Mouse (Mus musculus) activated CD4-positive, CD25-positive, alpha-beta regulatory T cell, adult 4 months (primary cell): ENCODE results near the gene Herc1. TPM values are rescaled to one million over a fixed set of nuclear protein-coding genes. Genes with fewer than 3 reads are reported as not detected.
"Not testable (repeated sequence)": the region's sequence is repeated elsewhere in the genome, so short reads cannot be mapped to it uniquely, and the experiment has no call there.

Experiments
- ATAC-seq: one replicate; pipeline ENCODE4 v1.8.0; 2017
- polyA plus RNA-seq, 2 experiments: library from polyadenylated mRNA; unstranded; fragments of 100-300 nt; shearing (Covaris generic); gene quantifications; one replicate each; pipeline ENCODE4 v1.2.1; 2017

The Herc1 gene
- polyA plus RNA-seq, 2 experiments from 2014 or later: 31.4 to 31.8 TPM

DNA sequence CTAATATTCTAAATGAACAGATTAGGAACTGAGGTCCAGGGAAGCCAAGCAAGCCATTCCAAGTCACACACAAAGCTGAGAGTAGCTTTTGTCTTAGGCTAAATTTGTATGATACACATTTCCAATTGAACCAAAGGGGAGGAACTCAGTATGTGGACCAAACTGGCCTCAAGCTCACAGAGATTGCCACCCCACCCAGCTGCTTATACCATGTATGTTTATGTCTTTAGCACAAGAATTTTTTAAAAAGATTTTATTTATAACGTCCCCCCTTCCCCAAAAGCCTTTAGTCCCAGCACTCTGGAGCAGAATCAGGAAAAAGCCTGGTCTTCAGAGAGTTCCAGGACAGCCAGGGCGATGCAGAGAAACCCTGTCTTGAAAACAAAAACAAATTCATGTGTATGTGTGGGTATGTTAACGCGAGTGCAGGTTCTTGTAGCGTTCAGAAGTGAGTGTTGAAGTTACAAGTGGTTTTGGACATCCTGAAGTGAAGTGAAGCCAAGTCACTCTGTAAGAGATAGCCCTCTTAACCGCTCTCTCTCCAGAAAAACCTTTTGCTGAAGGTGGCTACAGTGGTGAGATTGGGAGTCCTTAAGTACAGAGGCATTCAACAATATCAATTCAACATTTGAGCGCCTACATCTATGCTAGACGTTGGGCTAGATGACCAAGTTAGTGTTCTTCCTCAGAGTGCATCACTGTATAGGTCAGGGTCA, 948 bp upstream of the Herc1 start:
- no peak for ATAC-seq

- ATAC-seq: peak; percentile 6
Observed at GRCm38 (mm10) chr9:66350788-66351430, 659 bp downstream of the Herc1 start.

- no peak for ATAC-seq
Observed at GRCm38 (mm10) chr9:66352704-66353103, 2.5 kb downstream of the Herc1 start.

GRCm38 (mm10) chr9:66359135-66359534, 8.9 kb downstream of the Herc1 start:
- no peak for ATAC-seq

GRCm38 (mm10) chr9:66360143-66360690, 10.0 kb downstream of the Herc1 start:
- no peak for ATAC-seq

DNA sequence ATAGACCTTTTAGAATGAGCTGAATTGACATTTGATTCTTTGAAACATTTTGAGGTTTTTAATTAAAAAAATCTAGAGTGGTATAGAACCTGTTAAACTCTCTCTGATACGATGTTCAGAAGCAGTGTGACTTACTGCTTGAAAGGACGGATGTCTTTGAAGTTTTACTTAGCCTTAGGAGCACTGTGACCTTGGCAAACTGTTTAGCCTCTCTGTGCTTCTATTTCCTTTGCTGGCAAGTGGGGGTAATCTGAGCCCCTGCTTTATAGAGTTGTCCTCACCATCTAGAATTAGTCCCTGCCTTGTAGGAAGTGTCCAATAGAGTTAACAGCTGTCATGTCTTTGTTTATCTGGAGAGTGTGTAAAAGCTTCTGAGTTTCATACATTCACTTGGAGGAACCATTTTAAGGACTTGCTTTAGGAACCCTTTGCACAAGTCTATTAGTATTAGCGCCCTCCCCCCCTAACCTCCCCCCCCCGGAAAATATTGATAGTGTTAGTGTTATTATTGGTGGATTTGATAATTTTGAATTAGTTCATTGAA, 18.7 kb downstream of the Herc1 start:
- peak; percentile 23 for ATAC-seq

GRCm38 (mm10) chr9:66370334-66370733, 20.1 kb downstream of the Herc1 start:
- ATAC-seq: no peak

DNA sequence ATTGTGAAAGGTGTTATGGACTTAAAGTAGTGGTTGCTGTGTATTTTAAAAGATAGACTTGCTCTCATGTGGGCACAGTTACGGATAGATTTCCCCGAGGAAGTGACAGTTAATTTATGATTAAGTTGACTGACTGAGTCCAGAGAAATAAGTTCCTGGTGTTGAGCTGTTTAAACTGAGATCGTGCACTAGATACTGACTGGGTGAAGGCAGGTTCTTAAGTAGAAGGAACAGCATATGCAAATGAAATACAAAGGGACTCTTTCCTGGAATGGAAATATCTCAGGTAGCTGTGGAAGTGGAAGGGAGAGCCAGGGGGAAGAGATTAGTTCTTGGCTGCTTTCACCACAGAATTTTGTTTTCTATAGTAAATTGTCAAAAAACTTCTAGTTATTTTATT, 20.6 kb downstream of the Herc1 start:
- ATAC-seq: no peak

DNA sequence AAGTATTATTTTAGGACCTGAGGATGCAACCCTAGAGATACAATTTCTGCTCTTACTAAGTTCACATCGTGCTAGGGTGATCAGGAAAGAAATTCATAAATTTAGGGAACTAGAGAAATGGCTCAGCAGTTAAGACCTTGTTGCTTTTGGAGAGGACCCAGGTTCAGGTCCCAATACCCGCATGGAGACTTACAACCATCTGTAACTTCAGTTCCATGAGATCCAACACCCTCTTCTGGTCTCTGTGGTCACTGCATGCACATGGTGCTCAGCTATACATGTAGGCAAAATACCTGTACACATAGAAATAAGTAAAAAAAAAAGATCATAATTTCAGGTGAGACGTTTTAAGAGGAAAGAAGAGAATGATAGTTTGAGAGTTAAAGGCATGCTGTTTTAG, 23.2 kb downstream of the Herc1 start:
- no peak for ATAC-seq

DNA sequence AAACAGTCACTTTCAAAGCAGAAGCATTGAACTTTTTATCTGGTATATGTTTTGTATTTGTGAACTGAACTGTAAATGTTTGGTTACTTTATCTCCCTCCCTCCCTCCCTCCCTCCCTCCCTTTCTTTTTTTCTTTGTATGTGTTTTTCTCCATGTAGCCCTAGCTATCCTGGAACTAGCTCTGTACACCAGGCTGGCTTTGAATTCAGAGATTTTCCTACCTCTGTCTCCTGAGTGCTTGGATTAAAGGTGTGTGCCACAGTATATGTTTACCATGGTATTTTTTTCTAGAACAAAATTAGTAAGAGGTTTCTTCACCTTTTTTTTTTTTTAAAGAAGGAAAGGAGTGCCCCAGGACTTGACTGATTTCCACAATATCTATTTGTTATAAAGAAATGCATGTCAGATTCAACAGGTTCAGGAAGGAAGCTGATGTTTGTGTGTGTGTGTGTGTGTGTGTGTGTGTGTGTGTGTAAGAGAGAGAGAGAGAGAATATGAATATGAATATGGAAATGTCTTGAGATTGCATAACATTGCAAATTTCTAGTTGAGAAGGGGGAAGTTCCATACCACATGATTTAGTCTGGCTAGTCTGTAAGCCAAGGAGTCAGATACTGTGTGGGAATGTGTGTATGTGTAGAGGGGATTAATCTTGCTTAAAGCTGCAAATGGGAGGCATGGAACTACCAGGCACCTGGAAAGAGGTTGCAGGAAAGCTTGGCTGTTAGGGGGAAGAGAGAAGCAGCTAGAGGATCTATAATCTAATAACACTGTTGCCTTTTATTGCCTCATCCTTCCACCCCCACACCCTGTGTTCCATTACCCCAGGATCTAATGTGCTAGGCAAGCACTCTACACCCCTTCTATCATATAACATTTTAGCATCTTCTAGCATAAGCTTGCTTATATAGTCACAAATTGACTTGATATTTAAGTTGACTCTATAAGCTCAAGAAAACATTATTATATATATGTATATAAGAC, 24.5 kb downstream of the Herc1 start:
- ATAC-seq: no peak

DNA sequence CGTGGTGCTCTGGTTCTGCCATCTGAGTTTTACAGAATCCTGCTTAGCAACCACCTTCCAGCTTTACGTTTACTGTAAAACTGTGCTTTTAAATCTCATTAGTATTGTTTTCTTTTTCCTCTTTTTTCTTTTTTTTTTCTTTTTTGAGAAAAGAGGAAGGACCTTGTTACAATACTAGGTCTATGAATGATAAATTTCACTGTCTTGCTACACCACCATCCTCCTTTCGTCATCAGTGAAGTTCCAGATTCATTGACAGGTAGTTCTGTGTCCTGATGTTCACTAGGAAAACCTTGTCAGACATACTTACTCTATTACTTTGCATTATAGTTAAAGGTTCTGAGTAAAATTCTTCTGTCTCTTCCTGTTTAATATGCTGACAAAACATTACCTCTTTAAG, 33.2 kb downstream of the Herc1 start:
- no peak for ATAC-seq

DNA sequence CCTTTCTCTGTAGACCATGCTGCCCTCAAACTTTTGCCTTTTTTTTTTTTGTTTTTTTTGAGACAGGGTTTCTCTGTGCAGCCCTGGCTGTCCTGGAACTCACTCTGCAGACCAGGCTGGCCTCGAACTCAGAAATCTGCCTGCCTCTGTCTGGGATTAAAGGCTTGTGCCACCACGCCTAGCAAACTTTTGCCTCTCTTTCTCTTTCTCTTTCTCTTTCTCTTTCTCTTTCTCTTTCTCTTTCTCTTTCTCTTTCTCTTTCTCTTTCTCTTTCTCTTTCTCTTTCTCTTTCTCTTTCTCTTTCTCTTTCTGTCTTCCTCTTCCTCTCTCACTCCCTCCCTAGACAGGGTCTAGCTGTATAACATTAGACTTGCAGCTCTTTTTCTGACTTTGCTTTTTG, 40.1 kb downstream of the Herc1 start:
- not testable (repeated sequence) for ATAC-seq

GRCm38 (mm10) chr9:66393304-66393703, 43.1 kb downstream of the Herc1 start:
- ATAC-seq: no peak

GRCm38 (mm10) chr9:66423492-66423891, 73.2 kb downstream of the Herc1 start:
- ATAC-seq: no peak

DNA sequence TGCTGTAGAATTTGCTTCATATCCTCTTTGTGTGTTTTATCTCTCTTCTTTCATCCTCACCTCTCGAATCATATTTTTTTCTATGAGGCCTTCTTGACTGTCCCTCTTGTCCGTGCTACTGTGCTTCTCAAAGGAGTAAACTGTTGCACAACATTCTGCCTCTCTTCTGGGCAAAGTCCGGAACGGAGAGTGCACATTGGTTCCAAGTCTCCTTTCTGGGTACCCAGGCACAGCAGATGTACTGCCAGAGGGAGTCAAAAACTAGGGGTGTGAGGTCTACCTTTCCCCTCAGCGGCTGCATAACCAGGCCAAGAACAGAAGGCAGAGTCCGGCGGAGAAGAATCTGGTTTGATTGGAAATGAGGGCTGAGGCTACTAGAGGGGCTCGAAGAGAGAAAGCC, 89.8 kb downstream of the Herc1 start:
- ATAC-seq: no peak

GRCm38 (mm10) chr9:66448253-66448652, 98.0 kb downstream of the Herc1 start:
- ATAC-seq: no peak

DNA sequence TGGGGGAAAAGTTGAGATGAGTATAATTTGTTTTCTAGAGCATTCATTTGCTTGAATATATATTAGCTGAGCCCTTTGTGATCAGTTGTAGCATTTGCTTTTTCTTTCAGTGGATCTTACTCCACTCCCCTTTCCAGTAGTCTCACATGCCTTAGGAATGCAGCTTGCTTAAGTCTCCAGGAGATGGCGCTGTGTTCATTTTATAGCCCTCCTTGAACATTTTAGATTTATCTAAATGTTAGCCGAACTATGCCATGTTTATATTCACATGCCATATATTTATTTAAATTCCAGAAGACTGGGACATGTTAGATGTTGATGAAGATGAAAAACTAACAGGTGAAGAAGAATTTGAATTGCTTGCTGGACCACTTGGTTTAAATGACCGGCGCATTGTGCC, 114.8 kb downstream of the Herc1 start:
- peak; percentile 52 for ATAC-seq

DNA sequence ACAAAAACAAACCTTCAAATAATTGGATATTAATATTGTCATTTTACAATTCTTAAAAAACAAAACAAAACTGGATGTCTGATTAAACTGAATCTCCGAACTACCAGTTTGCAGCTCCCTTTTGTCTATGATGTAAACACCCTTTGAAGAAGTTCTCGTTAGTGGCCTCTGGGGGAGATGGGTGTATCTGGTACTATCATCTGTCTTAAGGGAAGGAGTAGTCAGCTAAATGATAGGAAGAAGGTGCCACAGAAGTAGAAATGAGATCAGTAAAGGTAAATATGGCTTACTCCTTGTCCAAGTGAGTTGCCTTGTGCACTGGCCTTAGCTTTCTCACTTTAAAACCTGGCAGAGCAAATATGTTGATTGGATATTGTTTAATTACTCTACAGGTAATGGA, 127.5 kb downstream of the Herc1 start:
- no peak for ATAC-seq

DNA sequence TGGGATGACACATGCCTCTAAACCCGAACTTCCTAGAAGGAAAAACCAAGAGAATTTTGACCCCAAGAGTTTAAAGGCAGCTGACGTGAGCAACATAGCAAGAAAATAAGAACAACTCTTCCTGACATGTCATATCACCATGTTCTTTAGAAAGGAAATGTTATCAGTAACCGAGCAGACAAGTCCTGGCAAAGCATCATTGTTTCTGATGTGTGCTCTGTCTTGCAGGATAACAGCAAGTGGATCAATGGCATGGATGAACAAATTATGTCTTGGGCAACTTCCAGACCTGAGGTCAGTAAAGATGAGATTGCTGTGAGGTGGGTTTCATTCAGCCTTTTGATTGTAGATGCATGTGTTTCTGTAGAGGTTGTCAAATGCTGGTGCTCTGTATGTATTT, 133.2 kb downstream of the Herc1 start:
- ATAC-seq: no peak

GRCm38 (mm10) chr9:66488786-66489185, 138.5 kb downstream of the Herc1 start:
- no peak for ATAC-seq

- ATAC-seq: peak; percentile 96
Observed at GRCm38 (mm10) chr9:66492361-66492760, 142.1 kb downstream of the Herc1 start.

- ATAC-seq: no peak
Observed at GRCm38 (mm10) chr9:66493992-66494391, 143.7 kb downstream of the Herc1 start.

DNA sequence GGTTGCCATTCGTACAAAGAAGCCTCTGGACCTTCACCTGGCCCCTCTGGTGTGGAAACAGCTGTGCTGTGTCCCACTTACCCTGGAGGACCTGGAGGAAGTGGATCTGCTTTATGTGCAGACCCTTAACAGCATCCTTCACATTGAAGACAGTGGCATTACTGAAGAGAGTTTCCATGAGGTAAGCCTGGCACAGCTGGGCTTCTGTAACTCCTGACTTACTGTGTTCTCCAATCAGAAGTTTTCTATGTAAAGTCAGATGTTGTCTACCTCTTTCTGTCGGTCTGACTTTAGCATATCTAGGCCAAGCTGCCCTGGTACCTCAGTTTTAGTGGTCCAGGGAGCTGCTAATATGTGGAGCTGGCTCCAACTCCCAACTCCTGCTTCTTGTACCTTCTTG, 151.0 kb downstream of the Herc1 start:
- ATAC-seq: no peak
